Mouse (Mus musculus) neural tube, embryonic 13.5 days (tissue): Measurements from ENCODE around the gene Ndrg4. TPM values are rescaled to one million over a fixed set of nuclear protein-coding genes. Genes with fewer than 3 reads are reported as not detected.
"Not testable (repeated sequence)": the region's sequence is repeated elsewhere in the genome, so short reads cannot be mapped to it uniquely, and the experiment has no call there.

Experiments
- ATAC-seq: fragments of 200-750 bp; cut with Nextera tagmentation; 2 replicates; pipeline ENCODE4 v1.8.0; 2017; ENCODE audit warnings: low read depth, mild to moderate bottlenecking, moderate TSS enrichment, moderate library complexity
- H3K27ac ChIP-seq: fragments of 300-500 bp; sonication (generic); replicated peaks from 2 replicates; pipeline ENCODE4 v1.5.1; 2015; ENCODE audit warnings: moderate library complexity, mild to moderate bottlenecking, inconsistent platforms
- H3K27me3 ChIP-seq: fragments of 300-500 bp; sonication (generic); 2 replicates; pipeline ENCODE4 v1.6.1; 2015; ENCODE audit warnings: mild to moderate bottlenecking, inconsistent platforms
- H3K36me3 ChIP-seq: fragments of 300-500 bp; sonication (generic); 2 replicates; pipeline ENCODE4 v1.6.1; 2015; ENCODE audit warnings: mild to moderate bottlenecking, inconsistent platforms
- H3K4me1 ChIP-seq: fragments of 300-500 bp; sonication (generic); replicated peaks from 2 replicates; pipeline ENCODE4 v1.6.1; 2015; ENCODE audit warnings: inconsistent platforms
- H3K4me2 ChIP-seq: fragments of 300-500 bp; sonication (generic); 2 replicates; pipeline ENCODE4 v1.6.1; 2015; ENCODE audit warnings: inconsistent platforms, mild to moderate bottlenecking, moderate library complexity
- H3K4me3 ChIP-seq: fragments of 300-500 bp; sonication (generic); 2 replicates; pipeline ENCODE4 v1.5.1; 2015; ENCODE audit warnings: mild to moderate bottlenecking, inconsistent platforms
- H3K9ac ChIP-seq: fragments of 300-500 bp; sonication (generic); 2 replicates; pipeline ENCODE4 v1.6.1; 2015; ENCODE audit warnings: moderate library complexity, mild to moderate bottlenecking, inconsistent platforms
- H3K9me3 ChIP-seq: fragments of 300-500 bp; sonication (generic); 2 replicates; pipeline ENCODE4 v1.6.1; 2016; ENCODE audit warnings: inconsistent platforms
- whole genome bisulfite sequencing: fragments of 180-500 bp; shearing (Covaris S2); methylation state at CpG from one replicate; pipeline ENCODE4 v1.1.7; 2015; 5-methylcytosine and 5-hydroxymethylcytosine counted together
- polyA plus RNA-seq: library from polyadenylated mRNA; unstranded; fragments of >200 nt; fragmentation: Nextera tagmentation; extraction: Ambion mirVana; gene quantifications from 2 replicates; pipeline ENCODE4 v1.2.1, GENCODE M21; 2015

Ndrg4 gene
- polyA plus RNA-seq, 1 experiment from 2014 or later: 275 TPM

GRCm38 (mm10) chr8:95661575-95661974, 15.2 kb upstream of the Ndrg4 start:
- H3K9ac ChIP-seq: no peak overlapping the region
- no peak for ATAC-seq
- no peaks in the 10 kb centered on the region for H3K4me1 ChIP-seq
- 90% methylated on average over 6 of the region's 6 CpGs for WGBS
- H3K27me3 ChIP-seq: no peaks in the 10 kb centered on the region
- no peak overlapping the region for H3K4me3 ChIP-seq
- no peaks in the 10 kb centered on the region for H3K9me3 ChIP-seq
- H3K36me3 ChIP-seq: no peaks in the 10 kb centered on the region
- H3K27ac ChIP-seq: no peak overlapping the region
- no peak overlapping the region for H3K4me2 ChIP-seq

DNA sequence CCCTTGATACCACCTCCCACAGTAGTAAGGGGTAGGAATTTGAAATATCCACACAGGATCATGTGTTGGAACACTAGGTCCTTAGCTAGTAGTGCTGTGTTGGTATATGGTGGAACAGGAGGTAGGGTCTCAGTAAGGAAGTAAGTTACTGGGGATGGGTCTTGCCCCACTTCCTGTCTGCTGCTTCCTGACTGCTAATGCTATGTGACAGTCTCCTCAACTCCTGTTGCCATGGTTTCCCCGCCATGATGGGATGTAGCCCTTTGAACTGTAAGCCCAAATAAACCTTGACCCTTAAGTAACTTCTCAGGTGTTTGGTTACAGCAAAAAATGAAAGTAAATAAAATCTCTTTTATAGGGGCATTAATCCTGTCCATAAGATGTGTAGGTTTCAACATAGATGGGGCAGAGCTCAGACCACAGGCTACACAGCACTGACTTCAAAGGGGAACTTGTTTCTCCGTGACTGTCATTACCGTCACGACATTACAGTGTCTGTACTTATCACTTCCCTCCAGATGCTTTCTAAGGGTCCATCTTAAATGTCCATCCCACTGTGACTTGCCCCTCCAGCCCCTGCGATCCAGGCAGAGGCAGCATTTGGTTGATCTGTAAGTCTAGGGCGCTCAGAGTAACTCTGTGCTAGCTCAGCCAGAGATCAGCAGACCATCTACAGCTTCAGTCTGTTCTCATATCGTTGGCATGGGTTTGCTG, 13.7 kb upstream of the Ndrg4 start:
- H3K36me3 ChIP-seq: no peaks in the 10 kb centered on the region
- no peak for ATAC-seq
- H3K9ac ChIP-seq: no peak overlapping the region
- no peak overlapping the region for H3K4me2 ChIP-seq
- no peak overlapping the region for H3K27ac ChIP-seq
- WGBS: 85% methylated on average over 7 of the region's 7 CpGs
- no peak overlapping the region for H3K4me3 ChIP-seq
- H3K27me3 ChIP-seq: no peaks in the 10 kb centered on the region
- no peaks in the 10 kb centered on the region for H3K9me3 ChIP-seq
- 0 out of 2 replicates have a peak, but pooled peaks cover 7% of the 10 kb centered on the region for H3K4me1 ChIP-seq

DNA sequence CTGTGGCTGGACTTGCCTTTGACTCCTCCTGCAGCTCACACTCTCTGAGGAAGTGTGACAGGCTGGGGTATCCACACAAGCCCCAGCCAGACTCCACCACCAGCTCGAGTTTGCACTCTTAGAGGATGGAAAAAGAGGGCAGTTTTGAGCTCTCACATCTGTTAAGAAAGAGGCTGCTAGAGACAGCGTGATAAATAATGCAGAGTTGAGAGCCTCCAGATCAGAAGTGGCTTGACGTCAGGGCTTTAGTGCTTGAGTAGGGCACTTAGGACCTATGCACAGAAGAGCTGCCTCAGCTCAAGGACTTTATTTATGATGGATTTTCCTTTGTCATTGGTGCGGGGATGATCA, 13.2 kb upstream of the Ndrg4 start:
- no peaks in the 10 kb centered on the region for H3K27me3 ChIP-seq
- H3K4me1 ChIP-seq: peaks cover 10% of the 10 kb centered on the region; the same call in 1 of the 2 replicates
- no peak overlapping the region for H3K4me2 ChIP-seq
- 72% methylated on average over 4 of the region's 4 CpGs for WGBS
- no peaks in the 10 kb centered on the region for H3K36me3 ChIP-seq
- ATAC-seq: no peak
- no peak overlapping the region for H3K4me3 ChIP-seq
- H3K9me3 ChIP-seq: no peaks in the 10 kb centered on the region
- no peak overlapping the region for H3K9ac ChIP-seq
- 0 out of 2 replicates have a peak overlapping the region, but pooled peaks have one; percentile 4 for H3K27ac ChIP-seq

DNA sequence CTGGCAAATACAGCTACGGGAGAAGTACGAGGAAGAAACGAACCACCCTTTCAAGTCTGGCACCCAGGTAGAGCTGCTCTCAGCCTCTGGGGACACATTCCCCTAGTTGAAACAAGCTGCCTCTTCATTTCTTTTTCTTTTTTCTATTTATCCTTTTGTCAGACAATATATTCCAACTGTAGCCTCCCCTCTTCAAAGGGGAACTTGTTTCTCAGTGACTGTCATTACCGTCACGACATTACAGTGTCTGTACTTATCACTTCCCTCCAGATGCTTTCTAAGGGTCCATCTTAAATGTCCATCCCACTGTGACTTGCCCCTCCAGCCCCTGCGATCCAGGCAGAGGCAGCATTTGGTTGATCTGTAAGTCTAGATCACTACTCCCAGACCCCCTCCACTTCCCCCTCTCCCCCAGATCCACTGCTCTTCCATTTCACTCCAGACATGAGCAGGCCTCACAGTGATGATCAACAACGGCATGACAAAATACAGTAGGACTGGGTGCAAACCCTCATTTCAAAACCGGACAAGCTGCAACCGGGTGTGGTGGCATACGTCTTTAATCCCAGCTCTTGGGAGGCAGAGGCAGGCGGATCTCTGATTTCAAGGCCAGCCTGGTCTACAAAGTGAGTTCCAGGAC, 10.8 kb upstream of the Ndrg4 start:
- H3K4me3 ChIP-seq: not testable (repeated sequence)
- WGBS: 96% methylated on average over 11 of the region's 11 CpGs
- H3K4me1 ChIP-seq: peaks cover 13% of the 10 kb centered on the region; the same call in 1 of the 2 replicates

GRCm38 (mm10) chr8:95668163-95668958, 8.4 kb upstream of the Ndrg4 start:
- peak overlapping the region; percentile 73 for H3K27ac ChIP-seq
- 46% methylated on average over 8 of the region's 8 CpGs for WGBS
- ATAC-seq: peak; percentile 55; the same call in 1 of the 2 replicates

More for the DNA sequence above, 10.8 kb upstream of the Ndrg4 start:
- not testable (repeated sequence) for H3K9ac ChIP-seq, ATAC-seq, H3K27me3 ChIP-seq, H3K27ac ChIP-seq, H3K9me3 ChIP-seq, H3K4me2 ChIP-seq, H3K36me3 ChIP-seq

DNA sequence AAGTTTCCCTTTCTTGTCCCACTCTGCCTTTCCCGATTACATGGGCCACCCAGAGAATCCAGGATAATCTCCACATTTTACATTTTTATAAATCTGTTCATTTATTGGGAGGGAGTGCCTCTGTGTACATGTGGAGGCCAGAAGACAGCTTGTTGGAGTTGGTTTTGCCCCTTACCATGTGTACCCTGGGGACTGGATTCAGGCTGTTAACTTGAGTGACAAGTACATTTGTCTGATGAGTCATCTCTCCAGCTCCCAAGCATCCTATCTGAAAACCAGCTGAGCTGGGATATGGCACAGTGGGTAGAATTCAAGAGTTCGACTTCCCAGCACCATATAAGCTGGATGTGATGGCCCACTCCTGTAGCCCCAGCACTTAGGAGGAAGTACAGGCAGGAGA, 6.8 kb upstream of the Ndrg4 start:
- H3K4me2 ChIP-seq: no peak overlapping the region
- H3K9ac ChIP-seq: no peak overlapping the region
- H3K27me3 ChIP-seq: peaks cover 21% of the 10 kb centered on the region; the same call in 1 of the 2 replicates
- H3K9me3 ChIP-seq: no peaks in the 10 kb centered on the region
- no peak overlapping the region for H3K4me3 ChIP-seq
- 80% methylated on average over 2 of the region's 2 CpGs for WGBS
- no peaks in the 10 kb centered on the region for H3K36me3 ChIP-seq
- H3K4me1 ChIP-seq: peaks cover 26% of the 10 kb centered on the region
- ATAC-seq: no peak
- H3K27ac ChIP-seq: no peak overlapping the region

More at GRCm38 (mm10) chr8:95668163-95668958, 8.4 kb upstream of the Ndrg4 start:
- no peak overlapping the region for H3K9ac ChIP-seq
- H3K36me3 ChIP-seq: no peaks in the 10 kb centered on the region
- no peak overlapping the region for H3K4me3 ChIP-seq
- H3K27me3 ChIP-seq: peaks cover 10% of the 10 kb centered on the region; the same call in 1 of the 2 replicates
- no peak overlapping the region for H3K4me2 ChIP-seq
- peaks cover 13% of the 10 kb centered on the region; the same call in 1 of the 2 replicates for H3K4me1 ChIP-seq
- H3K9me3 ChIP-seq: no peaks in the 10 kb centered on the region

DNA sequence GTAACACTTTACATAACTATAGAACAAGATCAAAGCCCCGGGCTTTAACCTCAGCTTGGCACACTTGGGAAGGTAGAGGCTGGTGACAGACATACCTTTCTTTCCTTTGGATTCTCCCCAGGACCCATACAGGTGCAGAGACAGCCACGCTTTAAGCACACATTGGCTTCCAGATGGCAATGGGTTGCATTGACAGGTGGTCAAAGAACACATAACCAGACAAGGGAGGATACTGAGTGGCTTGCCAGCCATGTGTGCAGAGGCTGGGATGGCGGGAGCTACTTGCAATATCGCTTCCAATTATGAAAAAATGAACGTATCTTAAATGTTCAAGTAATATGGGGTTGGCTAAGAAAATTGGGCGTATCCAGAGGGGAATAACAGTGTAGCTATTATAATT, 4.9 kb upstream of the Ndrg4 start:
- Histone ChIP-seq H3K27ac (no peak overlapping the region), H3K4me1 (peaks cover 29% of the 10 kb centered on the region), H3K4me3 (no peak overlapping the region), H3K9ac (no peak overlapping the region), H3K36me3 (no peaks in the 10 kb centered on the region), H3K4me2 (no peak overlapping the region), H3K27me3 (peaks cover 40% of the 10 kb centered on the region), H3K9me3 (no peaks in the 10 kb centered on the region)
- 85% methylated on average over 6 of the region's 6 CpGs for WGBS
- no peak for ATAC-seq

DNA sequence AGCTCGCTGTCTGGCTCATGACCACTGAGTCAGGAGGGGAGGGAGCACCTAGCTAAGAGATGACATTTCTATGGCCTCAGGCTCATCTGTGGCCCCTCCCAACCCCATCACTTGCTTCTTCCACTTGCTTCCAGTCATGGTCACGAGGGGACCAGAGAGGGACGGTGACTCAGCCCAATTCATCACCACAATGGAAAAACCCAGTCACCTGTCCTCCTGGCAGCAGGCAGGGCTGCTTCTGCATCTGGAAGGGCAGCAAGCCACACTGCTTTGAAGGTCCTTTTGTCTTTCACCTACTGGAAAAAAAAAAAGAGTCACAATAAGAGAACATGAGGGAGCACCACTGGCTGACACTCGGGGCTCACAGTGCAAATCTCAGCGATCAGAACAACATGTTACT, 4.0 kb upstream of the Ndrg4 start:
- Histone ChIP-seq H3K27me3 (peaks cover 46% of the 10 kb centered on the region), H3K36me3 (no peaks in the 10 kb centered on the region), H3K4me3 (no peak overlapping the region), H3K27ac (no peak overlapping the region), H3K9ac (no peak overlapping the region), H3K4me1 (peaks cover 33% of the 10 kb centered on the region), H3K4me2 (no peak overlapping the region), H3K9me3 (no peaks in the 10 kb centered on the region)
- ATAC-seq: no peak
- WGBS: 76% methylated on average over 5 of the region's 5 CpGs

DNA sequence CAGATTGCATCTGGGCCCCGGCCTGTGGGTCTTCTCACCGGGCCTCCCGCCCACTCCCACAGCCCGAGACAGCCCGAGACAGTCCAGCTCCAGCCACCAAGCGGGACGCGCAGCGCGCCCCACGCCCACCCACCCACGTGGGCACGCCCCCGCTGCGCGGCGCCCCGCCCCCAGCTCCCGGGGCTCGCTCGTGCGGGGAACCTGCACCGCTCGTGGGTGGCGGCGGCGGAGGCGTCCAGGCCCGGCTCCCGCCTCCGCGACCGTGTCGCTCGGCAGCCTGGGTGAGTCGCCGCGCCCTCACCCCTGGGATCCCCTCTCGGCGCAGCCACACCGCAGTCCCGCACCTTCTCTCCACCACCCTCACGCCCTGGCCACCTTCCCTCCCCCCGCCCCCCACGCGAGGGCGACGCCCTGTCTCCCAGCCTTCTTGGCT, 827 bp downstream of the Ndrg4 start:
- Histone ChIP-seq H3K9me3 (no peaks in the 10 kb centered on the region), H3K4me1 (peaks cover 46% of the 10 kb centered on the region), H3K36me3 (no peaks in the 10 kb centered on the region), H3K4me3 (peak overlapping the region; percentile 72), H3K27me3 (peaks cover 75% of the 10 kb centered on the region), H3K9ac (peak overlapping the region; percentile 86), H3K4me2 (peak overlapping the region; percentile 82), H3K27ac (peak overlapping the region; percentile 68)
- WGBS: under 1% methylated on average over 43 of the region's 48 CpGs
- ATAC-seq: peak; percentile 70

DNA sequence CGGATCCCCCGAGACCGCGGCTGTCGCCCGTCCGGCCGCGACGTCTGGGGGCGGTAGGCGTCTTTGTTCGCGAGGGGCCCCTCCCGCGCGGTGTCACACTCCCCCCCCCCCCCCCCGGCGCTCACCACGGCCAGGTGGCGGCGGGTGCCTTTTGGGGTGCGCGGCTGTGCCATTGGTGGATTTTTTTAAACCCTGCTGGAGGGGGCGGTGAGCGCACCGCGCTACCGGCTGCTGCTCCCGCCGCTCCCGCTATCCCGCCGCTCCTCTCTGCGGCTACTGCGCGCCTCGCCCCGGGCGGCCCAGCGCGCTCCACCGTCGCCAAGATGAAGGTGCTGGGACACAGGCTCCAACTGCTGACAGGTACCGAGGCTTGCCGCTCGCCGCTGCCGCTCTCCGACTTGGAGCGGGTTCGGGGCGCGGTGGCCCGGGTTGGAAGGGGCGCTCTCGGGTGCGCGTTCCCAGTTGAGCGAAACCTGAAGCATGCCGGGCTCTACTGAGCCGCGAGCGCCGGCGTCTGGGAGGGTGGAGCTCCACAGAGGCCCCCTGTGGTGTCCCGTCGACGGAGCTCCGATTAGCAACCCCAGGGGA, 1.3 kb downstream of the Ndrg4 start:
- Histone ChIP-seq H3K9me3 (no peaks in the 10 kb centered on the region), H3K4me1 (peaks cover 46% of the 10 kb centered on the region), H3K27me3 (peaks cover 71% of the 10 kb centered on the region), H3K4me2 (peak overlapping the region; percentile 82), H3K9ac (peak overlapping the region; percentile 86), H3K36me3 (no peaks in the 10 kb centered on the region), H3K4me3 (peak overlapping the region; percentile 72), H3K27ac (peak overlapping the region; percentile 68)
- WGBS: under 1% methylated on average over 63 of the region's 70 CpGs
- peak; percentile 64 for ATAC-seq

DNA sequence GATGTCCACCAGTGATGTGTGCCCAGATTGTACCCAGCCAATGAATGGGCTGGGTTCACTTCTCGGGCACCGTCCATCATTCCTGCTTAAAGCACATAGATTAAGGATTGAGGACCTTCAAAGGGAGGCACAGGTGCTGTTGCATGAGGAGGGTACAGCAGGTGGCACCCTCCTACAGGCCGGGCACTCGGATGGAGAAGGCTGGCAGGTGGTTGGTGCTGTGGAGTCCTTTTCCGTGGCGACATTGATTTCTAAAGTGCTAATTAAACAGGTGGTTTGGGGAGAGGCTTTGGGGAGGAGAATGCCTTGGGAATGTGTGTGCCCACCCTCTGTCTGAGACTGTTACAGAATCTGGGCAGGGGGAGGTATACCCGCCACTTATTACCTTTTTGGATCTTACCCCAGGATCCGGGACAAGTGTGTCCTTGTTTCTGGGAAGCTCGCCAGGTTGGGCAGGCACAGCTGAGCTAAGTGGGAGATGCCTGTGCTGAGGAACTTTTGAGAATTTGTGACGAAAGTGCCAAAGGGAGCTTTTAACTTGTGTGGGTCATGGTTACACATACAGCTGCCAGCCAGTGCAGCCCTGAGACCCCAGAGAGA, 11.4 kb downstream of the Ndrg4 start:
- 80% methylated on average over 10 of the region's 10 CpGs for WGBS
- ATAC-seq: no peak
- H3K4me3 ChIP-seq: no peak overlapping the region
- 0 out of 2 replicates have a peak, but pooled peaks cover 4% of the 10 kb centered on the region for H3K4me1 ChIP-seq
- H3K4me2 ChIP-seq: no peak overlapping the region
- H3K27ac ChIP-seq: no peak overlapping the region
- H3K9me3 ChIP-seq: no peaks in the 10 kb centered on the region
- no peak overlapping the region for H3K9ac ChIP-seq
- H3K36me3 ChIP-seq: no peaks in the 10 kb centered on the region
- H3K27me3 ChIP-seq: peaks cover 8% of the 10 kb centered on the region
